Mouse (Mus musculus) brain, embryonic 14.5 days (tissue): ENCODE results near the gene Zfp536.

ENCODE experiments used
- CTCF ChIP-seq: fragments of 200-500 bp; IDR thresholded peaks from 2 replicates; pipeline ENCODE4 v1.5.1; 2012; ENCODE audit warnings: inconsistent platforms, mild to moderate bottlenecking, moderate library complexity, borderline replicate concordance; ENCODE audit not compliant: insufficient read depth, insufficient read length; ENCODE audit errors: extremely low read depth
- POLR2A ChIP-seq: fragments of 200-500 bp; IDR thresholded peaks from 2 replicates; pipeline ENCODE4 v1.6.1; 2012; ENCODE audit warnings: mild to moderate bottlenecking, inconsistent platforms, borderline replicate concordance; ENCODE audit not compliant: poor library complexity, insufficient read depth, insufficient read length, severe bottlenecking; ENCODE audit errors: extremely low read depth

DNA sequence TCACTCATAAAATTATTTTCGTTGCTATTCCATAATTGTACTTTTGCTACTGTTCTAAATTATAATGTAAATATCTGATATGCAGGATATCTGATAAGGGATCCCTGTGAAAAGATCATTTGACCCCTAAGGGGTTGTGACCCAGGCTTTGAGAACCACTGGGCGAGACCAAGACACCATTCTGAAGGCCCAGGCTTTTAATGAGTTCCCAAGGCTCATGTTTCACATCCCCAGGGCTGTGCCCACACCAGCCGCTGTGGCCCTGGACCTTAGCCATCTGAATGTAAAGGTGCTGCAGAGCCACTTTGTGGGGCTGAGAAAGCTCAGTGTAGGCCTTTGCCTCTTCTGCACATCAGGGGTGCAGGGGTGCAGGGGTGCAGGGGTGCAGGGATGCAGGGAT is 221.1 kb downstream of the Zfp536 start:
- TF ChIP-seq POLR2A: no peak
- no peak for TF ChIP-seq CTCF
